Mouse (Mus musculus) frontal cortex, postnatal 14 days (tissue): Measurements from ENCODE around the gene Ccdc43.

Experiments used
- DNase-seq, 2 experiments: peaks; one replicate each; pipeline ENCODE4 v3.0.0; 2022; ENCODE audit warnings: low spot score in 2 of 2

Ccdc43 gene

DNA sequence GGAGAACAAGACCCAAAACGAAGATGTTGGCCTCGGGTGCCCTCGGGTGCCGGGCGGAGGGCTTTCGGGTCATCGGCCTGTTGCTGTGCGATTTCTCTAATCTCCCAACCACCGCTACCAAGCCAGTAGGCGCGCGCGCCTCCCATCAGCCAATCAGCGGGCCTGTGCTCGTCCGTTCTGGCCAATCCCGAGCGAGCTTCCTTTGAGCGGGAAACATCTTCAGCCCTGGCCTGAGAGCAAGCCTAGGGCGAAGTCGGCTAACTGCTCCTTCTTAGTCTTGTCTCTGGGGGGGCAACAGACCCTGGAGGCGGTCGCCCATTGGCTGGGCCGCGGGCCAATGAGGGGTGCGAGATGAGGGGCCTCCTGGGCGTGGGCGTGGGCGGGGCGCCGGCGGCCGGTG, 32.4 kb downstream of the Ccdc43 start:
- DNase-seq, result no peak

GRCm38 (mm10) chr11:102663416-102663815, 34.2 kb downstream of the Ccdc43 start, which contains the start of gene Meioc:
Gene Meioc, plus strand, starts transcription at chr11:102663716.
- DNase-seq, result no peak

DNA sequence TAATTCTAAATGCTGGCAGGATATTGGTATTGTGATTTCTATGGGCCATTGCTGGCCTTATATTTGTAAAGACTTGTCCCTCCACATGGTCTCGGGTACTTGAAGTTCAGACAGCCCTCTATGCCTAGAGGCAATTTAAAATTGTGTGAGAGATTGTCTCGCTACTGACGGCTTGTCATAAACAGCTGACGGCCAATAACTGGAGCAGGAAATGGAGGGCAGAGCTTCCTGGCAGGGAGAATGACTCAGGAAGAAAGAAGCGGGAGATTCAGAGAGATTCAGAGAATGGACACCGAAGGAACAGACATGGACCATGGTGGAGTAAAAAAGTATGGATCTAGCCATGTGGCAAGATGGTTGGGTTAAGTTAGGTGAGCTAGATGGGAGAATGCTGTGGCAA, 40.7 kb downstream of the Ccdc43 start:
- no peak for DNase-seq

- no peak for DNase-seq
These were observed 41.2 kb downstream of the Ccdc43 start for GRCm38 (mm10) chr11:102656326-102656926.

GRCm38 (mm10) chr11:102655888-102656287, 41.7 kb downstream of the Ccdc43 start:
- no peak for DNase-seq

DNA sequence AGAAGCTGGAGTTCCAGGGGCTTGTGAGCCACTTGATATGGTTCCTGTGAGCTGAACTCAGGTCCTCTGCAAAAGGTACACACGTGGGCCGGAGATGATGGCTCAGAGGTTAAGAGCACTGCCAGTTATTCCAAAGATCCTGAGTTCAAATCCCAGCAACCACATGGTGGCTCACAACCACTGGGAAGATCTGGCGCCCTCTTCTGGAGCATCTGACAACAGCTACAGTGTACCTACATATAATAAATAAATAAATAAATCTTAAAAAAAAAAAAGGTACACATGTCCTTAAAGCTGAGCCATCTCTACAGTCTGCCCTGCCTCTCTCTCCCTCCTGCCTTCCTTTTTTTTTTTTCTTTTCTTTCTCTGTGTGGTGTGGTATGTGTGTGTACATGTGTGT, 44.7 kb downstream of the Ccdc43 start:
- DNase-seq, result no peak

GRCm38 (mm10) chr11:102651381-102651780, 46.2 kb downstream of the Ccdc43 start:
- peak; percentile 20 to 64 for DNase-seq

DNA sequence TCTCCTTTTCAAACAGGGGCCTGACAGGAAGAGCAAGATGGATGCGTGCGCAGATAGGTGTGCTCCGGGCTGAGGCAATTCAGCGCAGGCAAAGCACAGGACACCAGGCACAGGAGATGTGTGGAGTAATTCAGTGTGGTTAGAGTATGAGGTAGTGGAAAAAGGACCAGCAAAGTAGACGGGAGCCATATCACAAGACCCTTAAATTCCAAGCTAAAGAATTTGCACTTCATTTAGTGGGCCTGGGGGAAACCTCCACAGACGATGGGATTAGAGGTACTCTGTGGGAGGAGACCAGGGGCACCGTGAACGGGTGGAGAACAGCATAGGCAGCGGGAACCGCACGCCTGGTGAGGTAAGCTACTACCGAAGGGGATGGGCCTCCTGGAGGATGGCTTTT, 49.7 kb downstream of the Ccdc43 start:
- DNase-seq, result no peak

DNA sequence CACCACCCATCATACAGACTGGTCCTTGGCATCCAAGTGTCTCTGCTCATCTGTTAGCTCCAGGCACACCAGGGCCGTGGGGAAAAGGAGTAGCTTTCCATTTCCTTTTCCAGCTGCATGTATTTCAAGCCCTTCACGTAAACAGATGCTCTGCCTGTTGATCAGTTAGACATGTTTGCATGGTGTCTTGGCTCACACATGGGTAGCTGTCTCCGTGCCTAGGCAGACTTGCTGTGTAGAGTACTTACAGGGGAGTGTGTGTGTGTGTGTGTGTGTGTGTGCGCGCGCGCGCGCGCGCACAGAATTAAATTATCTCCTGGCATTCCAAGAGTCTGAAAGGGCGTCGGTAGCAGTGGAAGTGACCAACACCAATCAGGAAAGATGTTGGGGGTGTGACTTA, 51.4 kb downstream of the Ccdc43 start:
- no peak for DNase-seq

DNA sequence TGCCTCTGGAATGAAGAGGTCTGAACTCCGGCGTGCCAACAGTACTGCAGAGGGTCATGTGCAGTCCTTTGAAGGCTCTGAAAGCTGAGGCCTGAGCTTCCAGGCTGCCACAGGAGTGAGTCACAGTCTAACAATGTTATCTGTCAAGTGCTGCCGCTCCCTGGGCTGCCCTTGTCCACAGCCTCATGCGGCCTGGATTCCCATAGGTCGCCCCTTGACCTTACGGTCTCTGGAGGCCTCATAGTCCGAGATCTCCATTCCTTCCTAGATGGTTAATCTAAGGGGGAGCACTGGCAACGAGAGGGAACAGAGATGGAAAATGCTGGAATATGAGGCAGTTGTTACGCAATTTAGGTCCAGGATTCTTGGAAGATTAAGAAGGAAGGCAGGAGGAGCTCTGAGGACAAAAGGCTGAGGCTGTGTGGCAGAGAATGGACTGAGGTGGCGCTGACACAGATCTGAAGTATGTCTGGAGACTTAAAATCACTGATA, 53.6 kb downstream of the Ccdc43 start:
- DNase-seq, result no peak

GRCm38 (mm10) chr11:102636887-102637286, 60.7 kb downstream of the Ccdc43 start:
- no peak for DNase-seq
